Mouse (Mus musculus): Measurements from ENCODE around the gene Itpkb. TPM values are rescaled to one million over a fixed set of nuclear protein-coding genes. Genes with fewer than 3 reads are reported as not detected.
A peak's percentile ranks its signal among the peaks of the same experiment; 100 is the strongest.

Gene Itpkb
- polyA plus RNA-seq, 1 experiment from 2014 or later, result 6.8 TPM

DNA sequence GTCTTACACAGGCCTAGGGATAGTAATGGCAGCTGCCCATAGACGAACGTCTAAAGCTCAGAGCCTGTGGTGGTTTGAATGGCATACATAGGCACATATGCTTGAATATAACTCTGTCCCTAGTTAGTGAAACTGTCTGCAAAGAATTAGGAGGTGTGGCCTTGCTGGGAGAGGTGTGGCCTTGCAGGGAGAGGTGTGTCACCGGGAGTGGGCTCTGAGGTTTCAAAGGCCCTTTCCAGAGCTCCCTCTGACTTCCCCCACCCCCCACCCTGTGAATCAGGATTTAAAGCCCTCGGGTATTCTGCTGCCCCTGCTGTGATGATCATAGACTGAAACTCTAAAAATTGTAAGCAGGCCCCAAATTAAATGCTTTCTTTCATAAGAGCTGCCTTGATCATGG lies 29.3 kb upstream of the Itpkb start:
- H3K36me3 ChIP-seq (ENCODE audit: insufficient read depth, low read length), result no peaks in the 10 kb centered on the region
- no peaks in the 10 kb centered on the region for H3K9me3 ChIP-seq (replicated peaks; ENCODE audit: low read length)
- H3K4me3 ChIP-seq (replicated peaks; ENCODE audit: low read depth, low read length), result no peak overlapping the region
- no peak overlapping the region for H3K4me2 ChIP-seq (ENCODE audit: low read length)
- H3K9ac ChIP-seq (ENCODE audit: low read depth, low read length), result no peak overlapping the region
- 54% methylated on average over 4 of the region's 4 CpGs for whole genome bisulfite sequencing
- ATAC-seq (replicated peaks; ENCODE audit: low FRiP score, low read depth), result no peak
- no peak for DNase-seq (ENCODE audit: low spot score)
- no peak for TF ChIP-seq CTCF (IDR thresholded peaks at IDR 0.05; ENCODE audit: low read depth)
- H3K27ac ChIP-seq, result no peak overlapping the region
- peaks cover 4% of the 10 kb centered on the region; the same call in 1 of the 2 replicates for H3K4me1 ChIP-seq (replicated peaks; ENCODE audit: insufficient read depth, low read length)
- H3K27me3 ChIP-seq (ENCODE audit: insufficient read depth, low read length), result no peaks in the 10 kb centered on the region

DNA sequence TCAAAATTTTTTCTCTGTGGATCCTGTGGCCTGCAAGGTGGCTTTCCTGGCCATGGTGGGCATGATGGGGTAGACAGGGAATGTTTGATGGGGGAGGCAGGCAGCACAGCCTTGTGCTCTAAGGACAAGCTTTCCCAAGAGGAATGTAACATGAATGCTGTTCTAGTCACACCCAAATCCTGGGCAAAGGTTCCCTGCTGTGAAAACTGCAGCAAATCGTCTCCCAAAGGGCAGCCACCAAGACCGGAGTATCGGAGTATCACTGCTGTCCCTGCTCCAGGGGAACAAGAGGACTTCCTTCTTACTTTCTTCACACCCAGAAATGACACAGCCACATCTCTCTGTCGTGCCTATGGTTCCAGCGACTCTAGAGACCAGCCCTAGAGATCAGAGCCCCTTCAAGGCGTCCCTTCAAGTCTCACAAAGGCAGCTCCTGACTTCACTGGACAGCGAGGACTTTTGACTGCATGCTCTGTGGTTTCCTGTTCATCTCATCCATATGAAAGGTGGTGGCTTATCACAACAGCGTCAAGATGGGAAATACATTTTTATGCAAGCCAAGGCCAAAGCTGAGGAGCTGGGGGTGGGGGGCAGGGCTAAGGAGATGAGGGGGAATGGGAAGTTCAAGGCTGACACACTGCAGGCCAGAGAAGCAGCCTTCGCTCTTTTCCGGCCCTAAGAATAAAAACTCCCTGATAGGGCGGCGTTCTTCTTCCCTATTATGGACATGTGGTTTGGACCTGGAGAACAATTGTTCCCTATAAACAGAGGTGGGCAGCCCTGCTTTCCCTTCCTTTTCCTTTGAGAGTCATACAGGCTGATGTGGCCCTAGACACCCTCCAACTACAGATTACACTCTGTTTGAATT lies 27.8 kb upstream of the Itpkb start:
- Histone ChIP-seq H3K27me3 (ENCODE audit: insufficient read depth, low read length) (no peaks in the 10 kb centered on the region), H3K9me3 (replicated peaks; ENCODE audit: low read length) (no peaks in the 10 kb centered on the region), H3K4me1 (replicated peaks; ENCODE audit: insufficient read depth, low read length) (peaks cover 8% of the 10 kb centered on the region; the same call in 1 of the 2 replicates), H3K4me3 (replicated peaks; ENCODE audit: low read depth, low read length) (no peak overlapping the region), H3K9ac (ENCODE audit: low read depth, low read length) (no peak overlapping the region), H3K27ac (peak overlapping the region; percentile 25), H3K36me3 (ENCODE audit: insufficient read depth, low read length) (no peaks in the 10 kb centered on the region), H3K4me2 (ENCODE audit: low read length) (no peak overlapping the region)
- no peak for ATAC-seq (replicated peaks; ENCODE audit: low FRiP score, low read depth)
- no peak for DNase-seq (ENCODE audit: low spot score)
- 56% methylated on average over 12 of the region's 12 CpGs for WGBS
- no peak for TF ChIP-seq CTCF (IDR thresholded peaks at IDR 0.05; ENCODE audit: low read depth)

DNA sequence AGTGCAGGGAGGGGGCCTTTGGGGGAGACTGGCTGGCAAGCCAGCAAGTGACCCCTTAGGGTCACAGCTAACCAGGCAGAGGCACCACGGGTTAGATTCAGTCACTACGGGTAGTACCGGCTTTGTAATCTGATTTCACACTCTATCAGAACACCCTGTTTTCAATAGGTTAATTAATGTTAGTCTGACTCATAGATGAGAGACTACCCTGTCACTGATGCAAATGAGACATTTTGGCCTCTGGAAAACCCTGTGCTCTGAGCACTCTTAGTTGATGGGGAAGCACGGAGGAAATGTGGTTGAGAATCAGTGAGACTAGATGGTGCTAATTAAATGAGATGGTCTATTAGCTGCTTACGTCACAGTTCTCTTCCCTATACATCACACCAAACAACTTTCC lies 26.7 kb upstream of the Itpkb start:
- ATAC-seq (replicated peaks; ENCODE audit: low FRiP score, low read depth), result no peak

DNA sequence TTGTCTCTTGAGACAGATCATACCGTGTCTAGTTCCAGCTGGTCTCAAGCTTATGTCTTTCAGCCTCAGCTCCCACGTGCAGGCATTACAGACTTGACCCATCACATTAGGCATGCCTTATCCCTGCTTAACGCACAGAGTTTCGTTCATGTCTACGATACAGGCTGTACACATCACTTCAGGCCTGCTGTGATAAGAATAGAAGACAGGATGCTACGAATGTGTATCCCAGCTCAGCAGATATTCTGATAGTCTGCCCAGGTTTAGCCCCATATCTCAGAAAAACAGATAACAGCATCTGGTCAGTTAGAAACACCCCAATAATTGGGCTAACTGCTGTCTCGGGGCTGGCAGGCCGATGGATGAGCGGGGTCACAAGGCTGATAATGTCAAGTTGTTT lies 23.4 kb upstream of the Itpkb start:
- WGBS, result 62% methylated on average over 9 of the region's 9 CpGs
- H3K27ac ChIP-seq, result no peak overlapping the region
- no peak for DNase-seq (ENCODE audit: low spot score)

More for the DNA sequence above, 26.7 kb upstream of the Itpkb start:
- Histone ChIP-seq H3K9ac (ENCODE audit: low read depth, low read length) (no peak overlapping the region), H3K4me3 (replicated peaks; ENCODE audit: low read depth, low read length) (no peak overlapping the region), H3K36me3 (ENCODE audit: insufficient read depth, low read length) (no peaks in the 10 kb centered on the region), H3K27me3 (ENCODE audit: insufficient read depth, low read length) (no peaks in the 10 kb centered on the region), H3K4me1 (replicated peaks; ENCODE audit: insufficient read depth, low read length) (peaks cover 9% of the 10 kb centered on the region; the same call in 1 of the 2 replicates), H3K4me2 (ENCODE audit: low read length) (no peak overlapping the region), H3K27ac (0 out of 2 replicates have a peak overlapping the region, but pooled peaks have one; percentile 25), H3K9me3 (replicated peaks; ENCODE audit: low read length) (no peaks in the 10 kb centered on the region)
- DNase-seq (ENCODE audit: low spot score), result no peak
- 62% methylated on average over 5 of the region's 5 CpGs for WGBS
- TF ChIP-seq CTCF (IDR thresholded peaks at IDR 0.05; ENCODE audit: low read depth), result no peak

DNA sequence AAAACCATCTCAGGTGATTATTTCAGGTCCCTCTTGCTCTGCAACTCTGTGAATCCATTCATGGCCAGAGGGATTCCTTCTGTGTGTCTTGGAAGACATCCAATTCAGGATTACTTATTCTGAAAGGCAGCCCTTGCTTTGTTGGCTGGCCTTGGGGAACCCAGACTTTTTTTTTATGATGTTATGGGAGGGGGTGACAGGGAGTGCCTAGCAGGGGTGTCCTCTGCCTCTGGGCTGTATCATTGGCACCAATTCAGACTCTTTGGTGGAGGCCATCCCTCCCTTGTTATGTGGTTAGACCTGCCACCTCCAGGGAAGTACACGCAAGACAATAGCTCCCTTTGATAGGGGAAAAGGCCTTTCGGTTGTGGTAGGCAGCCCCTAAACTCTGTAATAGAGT lies 22.6 kb upstream of the Itpkb start:
- H3K27ac ChIP-seq, result no peak overlapping the region
- H3K9ac ChIP-seq (ENCODE audit: low read depth, low read length), result no peak overlapping the region
- H3K9me3 ChIP-seq (replicated peaks; ENCODE audit: low read length), result no peaks in the 10 kb centered on the region
- H3K36me3 ChIP-seq (ENCODE audit: insufficient read depth, low read length), result no peaks in the 10 kb centered on the region
- no peak overlapping the region for H3K4me2 ChIP-seq (ENCODE audit: low read length)
- H3K4me1 ChIP-seq (replicated peaks; ENCODE audit: insufficient read depth, low read length), result peaks cover 9% of the 10 kb centered on the region; the same call in 1 of the 2 replicates
- H3K27me3 ChIP-seq (ENCODE audit: insufficient read depth, low read length), result no peaks in the 10 kb centered on the region
- H3K4me3 ChIP-seq (replicated peaks; ENCODE audit: low read depth, low read length), result no peak overlapping the region
- whole genome bisulfite sequencing, result 68% methylated on average over 2 of the region's 2 CpGs
- no peak for TF ChIP-seq CTCF (IDR thresholded peaks at IDR 0.05; ENCODE audit: low read depth)
- ATAC-seq (replicated peaks; ENCODE audit: low FRiP score, low read depth) (no peak), DNase-seq (ENCODE audit: low spot score) (no peak)

More for the DNA sequence above, 23.4 kb upstream of the Itpkb start:
- Histone ChIP-seq H3K4me1 (replicated peaks; ENCODE audit: insufficient read depth, low read length) (peaks cover 9% of the 10 kb centered on the region; the same call in 1 of the 2 replicates), H3K9ac (ENCODE audit: low read depth, low read length) (no peak overlapping the region), H3K36me3 (ENCODE audit: insufficient read depth, low read length) (no peaks in the 10 kb centered on the region), H3K4me2 (ENCODE audit: low read length) (no peak overlapping the region), H3K4me3 (replicated peaks; ENCODE audit: low read depth, low read length) (no peak overlapping the region), H3K9me3 (replicated peaks; ENCODE audit: low read length) (no peaks in the 10 kb centered on the region), H3K27me3 (ENCODE audit: insufficient read depth, low read length) (no peaks in the 10 kb centered on the region)
- no peak for TF ChIP-seq CTCF (IDR thresholded peaks at IDR 0.05; ENCODE audit: low read depth)
- no peak for ATAC-seq (replicated peaks; ENCODE audit: low FRiP score, low read depth)

DNA sequence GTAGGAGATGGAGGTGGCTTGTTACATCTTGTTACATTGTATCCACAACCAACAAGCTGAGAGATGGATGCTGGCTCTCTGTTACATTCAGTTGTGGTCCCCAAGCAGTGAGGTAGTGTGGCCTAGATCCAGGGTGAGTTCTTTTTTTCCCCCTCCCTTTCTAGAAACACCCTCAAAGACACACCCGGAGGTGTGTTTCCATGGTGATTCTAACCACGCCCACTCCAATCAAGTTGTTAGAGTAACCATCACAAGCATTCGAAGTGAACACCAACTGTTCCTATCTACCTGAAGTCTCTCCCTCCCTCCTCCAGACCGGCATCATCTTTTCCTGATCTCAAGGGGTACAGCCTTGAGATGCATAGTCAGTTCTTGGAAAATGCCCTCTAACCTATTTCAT lies 21.4 kb upstream of the Itpkb start:
- 57% methylated on average over 4 of the region's 4 CpGs for WGBS
- no peaks in the 10 kb centered on the region for H3K27me3 ChIP-seq (ENCODE audit: insufficient read depth, low read length)
- no peak for DNase-seq (ENCODE audit: low spot score)

More for the DNA sequence above, 21.4 kb upstream of the Itpkb start:
- peaks cover 13% of the 10 kb centered on the region; the same call in 1 of the 2 replicates for H3K4me1 ChIP-seq (replicated peaks; ENCODE audit: insufficient read depth, low read length)
- ATAC-seq (replicated peaks; ENCODE audit: low FRiP score, low read depth), result no peak
- H3K4me2 ChIP-seq (ENCODE audit: low read length), result no peak overlapping the region
- no peak overlapping the region for H3K9ac ChIP-seq (ENCODE audit: low read depth, low read length)
- no peak for TF ChIP-seq CTCF (IDR thresholded peaks at IDR 0.05; ENCODE audit: low read depth)
- no peaks in the 10 kb centered on the region for H3K36me3 ChIP-seq (ENCODE audit: insufficient read depth, low read length)
- H3K27ac ChIP-seq, result no peak overlapping the region
- no peaks in the 10 kb centered on the region for H3K9me3 ChIP-seq (replicated peaks; ENCODE audit: low read length)
- no peak overlapping the region for H3K4me3 ChIP-seq (replicated peaks; ENCODE audit: low read depth, low read length)

All from kidney, postnatal 0 days (tissue).